Mouse (Mus musculus): ENCODE data around the gene Cd83. TPM values are rescaled to one million over a fixed set of nuclear protein-coding genes. Genes with fewer than 3 reads are reported as not detected.

Cd83 gene
- polyA plus RNA-seq, 1 experiment from 2014 or later = 18.8 TPM

DNA sequence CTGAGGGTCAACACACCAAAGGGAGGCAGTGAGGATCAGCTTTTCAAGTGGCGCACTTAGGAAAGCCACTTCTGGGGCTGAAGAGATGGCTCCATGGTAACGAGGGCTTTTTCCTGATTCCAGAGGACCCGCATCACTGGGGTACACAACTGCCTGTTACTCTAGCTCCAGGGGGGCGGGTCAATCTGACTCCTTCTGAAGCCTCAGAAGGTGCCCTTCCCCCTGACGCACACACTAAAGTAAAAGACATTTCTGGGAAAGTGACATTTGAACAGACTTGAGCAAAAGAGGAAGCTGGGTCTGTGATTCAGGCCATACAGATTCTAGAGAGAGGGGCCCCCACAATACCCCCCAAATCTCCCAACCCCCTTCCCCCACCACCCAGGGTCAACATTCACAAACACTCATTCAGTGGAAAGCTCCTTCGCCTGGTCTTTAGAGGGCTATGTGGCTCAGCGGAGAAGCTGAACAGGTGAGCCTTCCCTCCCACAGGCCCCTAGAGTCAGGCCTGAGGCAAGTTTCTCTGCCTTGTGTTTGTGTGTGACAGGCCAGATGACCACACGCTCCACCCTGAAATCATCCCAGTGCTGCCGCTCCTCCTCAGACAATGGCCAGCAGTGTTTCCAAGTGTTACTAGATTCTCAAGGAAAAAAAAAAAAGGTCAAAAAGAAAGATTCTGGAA, 7.1 kb upstream of the Cd83 start:
- Histone ChIP-seq H3K4me1 (replicated peaks) (peaks cover 8% of the 10 kb centered on the region; the same call in 1 of the 2 replicates), H3K4me3 (no peak overlapping the region), H3K9me3 (no peaks in the 10 kb centered on the region), H3K27me3 (no peaks in the 10 kb centered on the region), H3K4me2 (no peak overlapping the region), H3K27ac (replicated peaks) (no peak overlapping the region), H3K36me3 (no peaks in the 10 kb centered on the region), H3K9ac (no peak overlapping the region)
- ATAC-seq (ENCODE audit: low read depth) = no peak
- 78% methylated on average over 9 of the region's 9 CpGs for WGBS

- Histone ChIP-seq H3K36me3 (no peaks in the 10 kb centered on the region), H3K4me3 (no peak overlapping the region), H3K27ac (replicated peaks) (no peak overlapping the region), H3K27me3 (peaks cover 4% of the 10 kb centered on the region), H3K4me1 (replicated peaks) (peaks cover 8% of the 10 kb centered on the region; the same call in 1 of the 2 replicates), H3K9me3 (no peaks in the 10 kb centered on the region), H3K4me2 (no peak overlapping the region), H3K9ac (no peak overlapping the region)
- WGBS = 61% methylated on average over 6 of the region's 6 CpGs
- no peak for ATAC-seq (ENCODE audit: low read depth)
Observed at GRCm38 (mm10) chr13:43778021-43778649, 6.4 kb upstream of the Cd83 start.

- ATAC-seq (ENCODE audit: low read depth) = no peak
- no peak overlapping the region for H3K9ac ChIP-seq
- no peaks in the 10 kb centered on the region for H3K36me3 ChIP-seq
- H3K4me3 ChIP-seq = no peak overlapping the region
- H3K4me1 ChIP-seq (replicated peaks) = peaks cover 5% of the 10 kb centered on the region; the same call in 1 of the 2 replicates
- H3K9me3 ChIP-seq = no peaks in the 10 kb centered on the region
- no peak overlapping the region for H3K27ac ChIP-seq (replicated peaks)
- H3K4me2 ChIP-seq = no peak overlapping the region
- peaks cover 9% of the 10 kb centered on the region for H3K27me3 ChIP-seq
- WGBS = 87% methylated on average over 4 of the region's 4 CpGs
Observed at GRCm38 (mm10) chr13:43778971-43779370, 5.6 kb upstream of the Cd83 start.

- no peak overlapping the region for H3K9ac ChIP-seq
- H3K27ac ChIP-seq (replicated peaks) = no peak overlapping the region
- peaks cover 9% of the 10 kb centered on the region for H3K4me1 ChIP-seq (replicated peaks)
- no peaks in the 10 kb centered on the region for H3K36me3 ChIP-seq
- H3K4me2 ChIP-seq = no peak overlapping the region
- no peak for ATAC-seq (ENCODE audit: low read depth)
- no peaks in the 10 kb centered on the region for H3K9me3 ChIP-seq
- H3K4me3 ChIP-seq = no peak overlapping the region
- peaks cover 15% of the 10 kb centered on the region for H3K27me3 ChIP-seq
- WGBS = 90% methylated on average over 8 of the region's 8 CpGs
Observed at GRCm38 (mm10) chr13:43780071-43780470, 4.5 kb upstream of the Cd83 start.

DNA sequence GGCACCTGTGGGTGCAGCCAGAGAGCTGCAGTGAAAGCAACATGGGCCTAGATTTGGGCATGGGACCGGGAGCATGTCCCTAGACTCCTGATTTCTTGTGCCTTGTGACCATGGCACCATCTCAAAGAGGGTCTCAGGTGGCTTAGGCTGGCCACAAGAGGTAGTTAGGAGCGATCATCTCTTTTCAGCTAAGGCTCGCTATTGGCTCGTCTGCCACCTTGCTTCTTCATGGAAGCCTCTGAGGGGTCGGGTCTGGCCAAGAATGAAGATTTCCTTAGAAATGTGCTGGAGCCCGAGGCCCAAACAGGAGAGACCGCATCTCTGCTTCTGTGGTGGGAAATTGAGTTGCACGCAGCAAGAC, 1.1 kb downstream of the Cd83 start:
- Histone ChIP-seq H3K27me3 (peaks cover 27% of the 10 kb centered on the region), H3K36me3 (no peaks in the 10 kb centered on the region), H3K9me3 (no peaks in the 10 kb centered on the region), H3K4me3 (peak overlapping the region; percentile 64), H3K4me1 (replicated peaks) (peaks cover 27% of the 10 kb centered on the region), H3K27ac (replicated peaks) (peak overlapping the region; percentile 54; the same call in 1 of the 2 replicates), H3K9ac (peak overlapping the region; percentile 82; the same call in 1 of the 2 replicates), H3K4me2 (peak overlapping the region; percentile 96)
- peak; percentile 11; the same call in 1 of the 2 replicates for ATAC-seq (ENCODE audit: low read depth)
- 43% methylated on average over 8 of the region's 8 CpGs for WGBS

GRCm38 (mm10) chr13:43786171-43786795, 1.7 kb downstream of the Cd83 start:
- 0 out of 2 replicates have a peak overlapping the region, but pooled peaks have one; percentile 25 for H3K27ac ChIP-seq (replicated peaks)
- H3K27me3 ChIP-seq = peaks cover 27% of the 10 kb centered on the region
- ATAC-seq (ENCODE audit: low read depth) = no peak
- H3K4me2 ChIP-seq = peak overlapping the region; percentile 96
- H3K9me3 ChIP-seq = no peaks in the 10 kb centered on the region
- H3K36me3 ChIP-seq = no peaks in the 10 kb centered on the region
- H3K4me3 ChIP-seq = peak overlapping the region; percentile 64
- peaks cover 27% of the 10 kb centered on the region for H3K4me1 ChIP-seq (replicated peaks)
- 28% methylated on average over 12 of the region's 12 CpGs for WGBS
- no peak overlapping the region for H3K9ac ChIP-seq

DNA sequence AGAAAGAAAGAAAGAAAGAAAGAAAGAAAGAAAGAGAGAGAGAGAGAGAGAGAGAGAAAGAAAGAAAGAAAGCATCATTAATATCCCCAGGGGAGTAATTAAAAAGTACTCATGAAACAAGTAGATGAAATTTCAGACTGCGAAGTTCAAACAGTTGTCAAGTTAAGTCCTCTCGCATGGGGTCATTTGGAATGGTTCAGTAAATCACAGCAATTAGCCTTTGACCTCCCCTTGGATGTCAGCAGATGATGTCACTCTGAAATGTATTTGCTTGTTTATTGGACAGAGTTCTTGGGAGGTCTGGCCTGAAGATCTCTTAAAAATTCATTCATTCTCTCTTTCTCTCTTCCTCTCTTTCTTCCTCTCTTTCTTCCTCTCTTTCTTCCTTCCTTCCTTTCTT, 2.7 kb downstream of the Cd83 start:
- no peak overlapping the region for H3K27ac ChIP-seq (replicated peaks)
- no peak for ATAC-seq (ENCODE audit: low read depth)
- H3K36me3 ChIP-seq = no peaks in the 10 kb centered on the region
- H3K9ac ChIP-seq = no peak overlapping the region
- peaks cover 27% of the 10 kb centered on the region for H3K4me1 ChIP-seq (replicated peaks)
- no peaks in the 10 kb centered on the region for H3K9me3 ChIP-seq
- WGBS = 26% methylated on average over 2 of the region's 2 CpGs
- peaks cover 27% of the 10 kb centered on the region for H3K27me3 ChIP-seq
- H3K4me3 ChIP-seq = no peak overlapping the region
- H3K4me2 ChIP-seq = no peak overlapping the region

DNA sequence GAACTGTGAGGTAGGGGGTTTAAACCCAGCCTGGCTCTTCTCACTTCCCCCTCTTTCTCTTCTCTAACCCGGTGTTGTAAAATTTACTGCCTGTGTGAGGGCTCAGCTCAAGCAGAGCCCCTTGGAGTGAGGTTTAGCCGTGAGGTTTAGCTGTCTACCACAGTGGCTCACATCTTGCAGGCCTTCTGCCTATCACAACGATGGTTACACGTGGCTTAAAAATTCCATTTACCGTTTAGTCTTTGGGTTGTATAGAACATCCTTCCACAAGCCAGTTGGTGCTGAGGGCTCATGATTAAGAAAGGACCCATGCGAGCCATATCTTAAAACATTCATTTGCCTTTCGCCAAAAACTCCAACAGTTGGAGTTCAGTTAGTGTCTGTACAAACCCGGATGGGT, 3.5 kb downstream of the Cd83 start:
- peaks cover 24% of the 10 kb centered on the region for H3K27me3 ChIP-seq
- H3K9ac ChIP-seq = no peak overlapping the region
- no peaks in the 10 kb centered on the region for H3K36me3 ChIP-seq
- no peaks in the 10 kb centered on the region for H3K9me3 ChIP-seq
- no peak overlapping the region for H3K4me3 ChIP-seq
- peaks cover 27% of the 10 kb centered on the region for H3K4me1 ChIP-seq (replicated peaks)
- WGBS = 57% methylated on average over 8 of the region's 8 CpGs
- no peak overlapping the region for H3K27ac ChIP-seq (replicated peaks)
- no peak overlapping the region for H3K4me2 ChIP-seq
- ATAC-seq (ENCODE audit: low read depth) = no peak

GRCm38 (mm10) chr13:43788983-43789645, 4.5 kb downstream of the Cd83 start:
- 69% methylated on average over 10 of the region's 10 CpGs for WGBS
- Histone ChIP-seq H3K27ac (replicated peaks) (no peak overlapping the region), H3K4me1 (replicated peaks) (peaks cover 27% of the 10 kb centered on the region), H3K4me2 (no peak overlapping the region), H3K36me3 (no peaks in the 10 kb centered on the region), H3K4me3 (no peak overlapping the region), H3K9ac (no peak overlapping the region), H3K9me3 (no peaks in the 10 kb centered on the region), H3K27me3 (peaks cover 16% of the 10 kb centered on the region)
- ATAC-seq (ENCODE audit: low read depth) = no peak

GRCm38 (mm10) chr13:43790229-43791001, 5.8 kb downstream of the Cd83 start:
- H3K9me3 ChIP-seq = no peaks in the 10 kb centered on the region

GRCm38 (mm10) chr13:43795334-43795733, 10.8 kb downstream of the Cd83 start:
- Histone ChIP-seq H3K9ac (no peak overlapping the region), H3K9me3 (no peaks in the 10 kb centered on the region), H3K27ac (replicated peaks) (no peak overlapping the region), H3K27me3 (no peaks in the 10 kb centered on the region), H3K4me3 (no peak overlapping the region), H3K36me3 (peaks cover 6% of the 10 kb centered on the region; the same call in 1 of the 2 replicates), H3K4me1 (replicated peaks) (no peaks in the 10 kb centered on the region), H3K4me2 (no peak overlapping the region)
- no peak for ATAC-seq (ENCODE audit: low read depth)
- 57% methylated on average over 8 of the region's 8 CpGs for WGBS

More at GRCm38 (mm10) chr13:43790229-43791001, 5.8 kb downstream of the Cd83 start:
- Histone ChIP-seq H3K4me1 (replicated peaks) (peaks cover 14% of the 10 kb centered on the region), H3K27me3 (peaks cover 10% of the 10 kb centered on the region), H3K4me3 (no peak overlapping the region), H3K9ac (no peak overlapping the region), H3K4me2 (no peak overlapping the region), H3K27ac (replicated peaks) (no peak overlapping the region), H3K36me3 (no peaks in the 10 kb centered on the region)
- WGBS = 92% methylated on average over 11 of the region's 11 CpGs
- no peak for ATAC-seq (ENCODE audit: low read depth)
